31 mouse cellular contexts compared by ENCODE assay signal in genomic region chr16:48309912-48310630, GRCm38 (mm10). TPM values are rescaled to one million over a fixed set of nuclear protein-coding genes. Genes with fewer than 3 reads are reported as not detected.
"Had no signal": no experiment of that assay in that cellular context is flagged by ENCODE, and none has a peak within 500 bp of the region (broad histone marks: within the 10 kb centered on the region; RNA-seq: fewer than 3 reads in every experiment).

No protein-coding gene starts in this region.

- H3K9ac ChIP-seq: limb, embryonic 12.5 days; limb, embryonic 15.5 days; liver, embryonic 14.5 days; liver, postnatal 0 days; lung, embryonic 15.5 days; neural tube, embryonic 12.5 days; neural tube, embryonic 15.5 days had no signal

- H3K4me2 ChIP-seq: limb, embryonic 12.5 days; limb, embryonic 15.5 days; liver, embryonic 11.5 days; lung, embryonic 15.5 days; midbrain, embryonic 11.5 days; neural tube, embryonic 12.5 days; neural tube, embryonic 15.5 days had no signal

- DNase-seq: kidney, adult 18-20 months; kidney, postnatal 25 days; left cerebral cortex, postnatal 4 days; liver, postnatal 0 days; lung, postnatal 10 days; lung, postnatal 4 days; midbrain, embryonic 14.5 days; right cerebral cortex, adult 18-20 months; right cerebral cortex, postnatal 14 days; right cerebral cortex, postnatal 4 days; thymus, adult 2 months; thymus, postnatal 25 days had no signal

- H3K4me3 ChIP-seq: limb, embryonic 12.5 days; limb, embryonic 15.5 days; lung, embryonic 15.5 days; neural tube, embryonic 12.5 days; neural tube, embryonic 15.5 days had no signal

- H3K36me3 ChIP-seq: limb, embryonic 12.5 days; limb, embryonic 15.5 days; lung, embryonic 15.5 days; neural tube, embryonic 12.5 days; neural tube, embryonic 15.5 days had no signal

- H3K4me1 ChIP-seq: limb, embryonic 12.5 days; limb, embryonic 15.5 days; lung, embryonic 15.5 days; neural tube, embryonic 12.5 days; neural tube, embryonic 15.5 days had no signal

- ATAC-seq: liver, postnatal 0 days had no signal

- H3K9me3 ChIP-seq: limb, embryonic 12.5 days; limb, embryonic 15.5 days; lung, embryonic 15.5 days; neural tube, embryonic 12.5 days; neural tube, embryonic 15.5 days had no signal

- H3K27ac ChIP-seq: kidney, postnatal 0 days; limb, embryonic 12.5 days; limb, embryonic 15.5 days; liver, embryonic 14.5 days; lung, embryonic 15.5 days; neural tube, embryonic 12.5 days; neural tube, embryonic 15.5 days; stomach, postnatal 0 days had no signal

- H3K27me3 ChIP-seq: limb, embryonic 12.5 days; limb, embryonic 15.5 days; lung, embryonic 15.5 days; neural tube, embryonic 12.5 days; neural tube, embryonic 15.5 days had no signal

RNA-seq across cellular contexts. Expression of gene Dppa2, which starts 6.4 kb away (rescaled TPM):
- total RNA-seq: layer of hippocampus, postnatal 14 days; left cerebral cortex, adult 8-10 months; left cerebral cortex, postnatal 14 days; left cerebral cortex, postnatal 4 days; megakaryocyte progenitor cell, adult 5-6 weeks; megakaryocyte-erythroid progenitor cell, adult 5-6 weeks; midbrain, postnatal 0 days had no signal
- polyA plus RNA-seq: kidney, embryonic 14.5 days; kidney, postnatal 0 days; limb, embryonic 12.5 days; limb, embryonic 15.5 days; liver, embryonic 14.5 days; liver, postnatal 0 days; midbrain, embryonic 11.5 days; midbrain, embryonic 14.5 days; midbrain, postnatal 0 days; neural tube, embryonic 12.5 days; neural tube, embryonic 15.5 days; stomach, embryonic 14.5 days; stomach, postnatal 0 days; thymus, adult 2 months had no signal

RNA-seq across cellular contexts. Expression of gene Dppa4, which starts 26.5 kb away (rescaled TPM):
- total RNA-seq: layer of hippocampus, adult 8-10 months; layer of hippocampus, postnatal 14 days; left cerebral cortex, adult 8-10 months; left cerebral cortex, postnatal 14 days; left cerebral cortex, postnatal 4 days; megakaryocyte progenitor cell, adult 5-6 weeks; megakaryocyte-erythroid progenitor cell, adult 5-6 weeks; midbrain, postnatal 0 days had no signal
- polyA plus RNA-seq: kidney, embryonic 14.5 days; kidney, postnatal 0 days; limb, embryonic 12.5 days; limb, embryonic 15.5 days; liver, embryonic 14.5 days; liver, postnatal 0 days; lung, embryonic 15.5 days; midbrain, embryonic 11.5 days; midbrain, embryonic 14.5 days; midbrain, postnatal 0 days; neural tube, embryonic 12.5 days; neural tube, embryonic 15.5 days; stomach, embryonic 14.5 days; stomach, postnatal 0 days; thymus, adult 2 months had no signal
